Mouse (Mus musculus): ENCODE measurements around the gene Dnajb3.
"Not testable (repeated sequence)": the region's sequence is repeated elsewhere in the genome, so short reads cannot be mapped to it uniquely, and the experiment has no call there.

Dnajb3 gene

GRCm38 (mm10) chr1:88232664-88233380, 27.2 kb upstream of the Dnajb3 start:
- DNase-seq (ENCODE audit: inconsistent age in 2 of 2, low spot score in 1 of 2) = peak in 1 of 2 experiments; percentile 8

DNA sequence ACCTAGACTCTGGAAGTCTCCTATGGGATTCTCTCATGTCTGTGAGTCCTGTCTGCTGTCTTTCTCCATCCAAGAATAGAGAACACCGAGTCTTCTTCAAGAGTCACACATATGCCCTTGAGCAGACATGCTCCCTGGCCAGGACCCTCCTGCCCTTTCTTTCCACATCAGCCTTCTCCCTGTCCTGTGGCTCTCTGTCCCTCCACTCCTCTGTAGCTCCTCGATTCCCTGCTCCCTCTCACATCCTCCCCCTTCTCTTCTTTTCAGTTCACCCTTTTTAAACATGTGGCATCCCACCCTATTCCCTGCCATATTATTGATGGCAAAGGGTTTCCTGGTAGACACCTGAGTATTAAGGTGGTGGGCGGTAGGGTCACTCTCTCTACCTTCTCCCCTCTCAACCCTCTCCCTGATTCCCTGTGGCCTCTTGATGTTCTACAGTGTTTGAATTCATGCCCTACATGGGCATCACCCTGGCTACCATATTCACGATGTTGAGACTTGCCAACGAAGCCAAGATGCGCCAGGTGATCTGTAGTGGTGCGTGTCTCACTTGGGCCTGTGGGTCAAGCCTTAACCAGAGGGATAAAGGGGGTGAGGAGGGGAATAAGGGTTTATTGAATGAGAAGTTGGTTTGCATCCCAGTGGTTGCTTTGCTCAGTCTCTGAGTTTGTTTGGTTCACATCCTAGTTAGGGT, 26.4 kb upstream of the Dnajb3 start:
- DNase-seq (ENCODE audit: inconsistent age in 2 of 2, low spot score in 1 of 2) = peak in 1 of 2 experiments; percentile 7

DNA sequence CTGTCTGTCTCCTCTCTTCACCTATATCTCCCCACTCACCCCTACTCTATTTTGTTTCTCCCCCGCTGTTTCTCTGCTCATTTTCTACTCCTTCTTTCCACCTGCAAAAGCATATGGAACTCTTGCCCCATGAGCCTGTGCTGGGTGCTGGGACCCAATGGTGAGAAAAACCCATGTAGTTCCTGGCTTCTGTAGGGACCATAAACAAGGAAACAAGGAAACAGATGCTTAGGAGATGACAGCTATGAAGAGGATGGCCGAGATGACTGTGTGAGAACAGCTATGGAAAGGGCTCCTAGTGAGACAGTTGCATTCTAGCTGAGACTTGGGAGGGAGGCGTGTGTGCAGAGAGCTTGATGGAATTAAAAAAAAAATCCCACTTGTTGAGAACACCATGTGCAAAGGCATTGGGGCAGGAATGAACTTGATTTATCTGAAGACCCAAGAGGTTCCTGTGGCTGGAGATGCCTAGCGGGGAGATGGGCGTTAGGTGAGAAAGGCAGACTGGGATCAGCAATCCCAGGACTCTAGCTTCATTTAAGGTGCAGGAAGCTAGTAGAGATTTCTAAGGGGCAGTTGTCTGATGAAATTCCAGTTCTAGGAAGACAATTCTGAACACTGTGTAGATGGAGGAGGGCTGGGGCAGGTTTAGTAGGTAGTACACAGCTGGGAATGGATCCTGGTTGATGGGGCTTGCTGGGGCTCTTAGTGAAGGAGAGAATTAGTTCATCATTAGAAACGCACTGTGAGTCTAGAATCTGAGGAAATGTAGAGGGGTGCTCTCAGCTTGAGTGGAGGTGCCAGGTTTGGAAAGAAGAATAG, 25.6 kb upstream of the Dnajb3 start:
- DNase-seq (ENCODE audit: inconsistent age in 2 of 2, low spot score in 1 of 2) = no peak

DNA sequence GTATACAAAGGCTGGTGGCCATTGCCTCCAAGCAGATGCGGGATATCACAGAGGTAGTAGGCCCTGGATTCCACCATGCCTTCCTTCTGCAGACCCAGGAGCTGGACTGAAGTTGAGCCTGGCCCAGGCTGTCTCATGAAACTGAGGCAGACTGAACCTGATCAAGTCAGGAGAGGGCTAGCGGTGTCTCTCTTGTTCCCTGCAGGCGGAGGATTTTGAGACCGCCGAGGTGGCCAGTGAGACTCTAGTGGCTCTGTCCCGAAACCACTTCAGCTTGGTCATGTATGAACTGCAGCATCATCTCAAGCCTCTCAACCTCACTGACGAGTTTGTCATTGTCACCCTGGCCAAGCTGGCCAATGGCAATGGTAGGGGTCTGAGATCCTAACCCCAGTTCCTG, 24.8 kb upstream of the Dnajb3 start:
- DNase-seq (ENCODE audit: inconsistent age in 2 of 2, low spot score in 1 of 2) = no peak

GRCm38 (mm10) chr1:88229986-88230385, 24.4 kb upstream of the Dnajb3 start:
- peak in 1 of 2 experiments; percentile 22 for DNase-seq (ENCODE audit: inconsistent age in 2 of 2, low spot score in 1 of 2)

- DNase-seq (ENCODE audit: inconsistent age in 2 of 2, low spot score in 1 of 2) = no peak
Observed at GRCm38 (mm10) chr1:88229566-88229965, 24.0 kb upstream of the Dnajb3 start.

- DNase-seq (ENCODE audit: inconsistent age in 2 of 2, low spot score in 1 of 2) = peak in 1 of 2 experiments; percentile 19
Observed at GRCm38 (mm10) chr1:88228121-88228520, 22.5 kb upstream of the Dnajb3 start.

GRCm38 (mm10) chr1:88227482-88227881, 21.9 kb upstream of the Dnajb3 start:
- no peak for DNase-seq (ENCODE audit: inconsistent age in 2 of 2, low spot score in 1 of 2)

- DNase-seq (ENCODE audit: inconsistent age in 2 of 2, low spot score in 1 of 2) = peak in 1 of 2 experiments; percentile 21
Observed at GRCm38 (mm10) chr1:88226670-88227379, 21.2 kb upstream of the Dnajb3 start, which contains the start of gene Mroh2a. Gene Mroh2a (plus strand): TSS chr1:88226986.

GRCm38 (mm10) chr1:88225741-88226140, 20.2 kb upstream of the Dnajb3 start:
- DNase-seq (ENCODE audit: inconsistent age in 2 of 2, low spot score in 1 of 2) = no peak

DNA sequence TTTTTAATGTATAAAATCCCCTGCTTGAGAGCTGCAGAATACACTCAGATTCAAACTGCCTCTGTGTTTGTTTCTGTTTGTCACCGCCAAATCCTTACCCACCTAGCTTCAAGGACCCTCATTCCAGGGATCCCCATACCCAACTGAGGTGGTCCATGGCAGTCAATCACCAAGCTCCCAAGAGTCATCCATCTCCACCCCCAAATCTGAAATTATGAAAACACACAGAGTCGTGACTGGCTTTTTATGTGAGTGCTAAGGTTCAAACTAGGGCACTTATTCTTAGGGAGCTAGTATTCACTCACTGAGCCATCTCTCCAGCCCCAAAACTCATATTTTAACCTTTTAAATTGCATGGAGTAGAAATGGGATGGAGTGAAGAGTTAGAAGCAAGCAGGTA, 19.7 kb upstream of the Dnajb3 start:
- not testable (repeated sequence) for DNase-seq (ENCODE audit: inconsistent age in 2 of 2, low spot score in 1 of 2)

DNA sequence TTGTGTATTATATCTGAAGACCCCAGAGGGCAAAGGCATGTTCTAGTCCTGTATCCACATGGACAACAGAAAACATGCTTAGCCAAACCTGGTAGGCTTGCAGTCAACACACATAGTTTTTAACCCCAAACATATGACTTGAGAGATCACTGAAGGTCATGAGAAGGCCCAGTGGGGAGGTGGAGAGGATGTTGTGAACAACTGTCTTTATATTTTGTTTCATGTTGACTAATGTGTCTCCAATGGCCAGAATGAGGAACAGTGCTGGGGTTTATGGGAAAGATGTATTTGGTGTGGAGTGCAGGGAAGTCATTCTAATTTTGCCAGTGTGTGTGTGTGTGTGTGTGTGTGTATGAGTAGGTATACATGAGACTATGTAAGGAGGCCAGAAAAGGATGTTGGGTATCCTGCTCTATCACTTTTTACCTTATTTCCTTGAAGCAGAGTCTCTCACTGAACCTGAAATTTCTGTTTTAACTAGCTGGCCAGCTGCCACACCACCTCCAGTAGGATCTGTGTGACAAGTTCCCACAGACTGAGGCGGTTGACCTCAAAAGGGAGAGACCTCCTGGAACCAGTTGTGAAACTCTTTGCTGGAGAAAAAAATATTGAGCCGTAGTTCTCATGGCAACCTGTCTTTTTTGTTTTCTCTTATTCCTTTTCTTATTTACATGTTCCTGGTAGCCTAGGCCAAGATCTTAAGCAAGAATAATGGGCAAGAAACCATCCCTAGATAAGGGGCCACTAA, 18.6 kb upstream of the Dnajb3 start:
- peak in 1 of 2 experiments; percentile 84 for DNase-seq (ENCODE audit: inconsistent age in 2 of 2, low spot score in 1 of 2)

GRCm38 (mm10) chr1:88223591-88223990, 18.0 kb upstream of the Dnajb3 start:
- DNase-seq (ENCODE audit: inconsistent age in 2 of 2, low spot score in 1 of 2) = no peak

DNA sequence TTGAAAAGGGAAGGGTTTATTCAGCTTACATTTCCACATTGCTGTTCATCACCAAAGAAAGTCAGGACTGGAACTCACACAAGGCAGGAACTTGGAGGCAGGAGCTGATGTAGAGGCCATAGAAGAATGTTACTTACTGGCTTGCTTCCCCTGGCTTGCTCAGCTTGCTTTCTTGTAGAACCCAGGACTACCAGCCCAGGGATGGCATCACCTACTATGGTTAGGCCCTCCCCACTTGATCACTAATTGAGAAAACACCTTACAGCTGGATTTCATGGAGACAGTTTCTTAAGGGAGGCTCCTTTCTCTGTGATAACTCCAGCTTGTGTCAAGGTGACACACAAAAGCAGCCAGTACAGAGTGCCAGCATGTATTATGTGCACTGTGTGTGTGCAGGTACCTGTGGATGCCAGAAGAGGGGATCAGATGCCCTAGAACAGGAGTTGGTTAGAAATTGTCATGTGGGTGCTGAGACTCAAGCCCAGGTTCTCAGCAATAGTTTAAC, 17.5 kb upstream of the Dnajb3 start:
- DNase-seq (ENCODE audit: inconsistent age in 2 of 2, low spot score in 1 of 2) = peak in 1 of 2 experiments; percentile 8

DNA sequence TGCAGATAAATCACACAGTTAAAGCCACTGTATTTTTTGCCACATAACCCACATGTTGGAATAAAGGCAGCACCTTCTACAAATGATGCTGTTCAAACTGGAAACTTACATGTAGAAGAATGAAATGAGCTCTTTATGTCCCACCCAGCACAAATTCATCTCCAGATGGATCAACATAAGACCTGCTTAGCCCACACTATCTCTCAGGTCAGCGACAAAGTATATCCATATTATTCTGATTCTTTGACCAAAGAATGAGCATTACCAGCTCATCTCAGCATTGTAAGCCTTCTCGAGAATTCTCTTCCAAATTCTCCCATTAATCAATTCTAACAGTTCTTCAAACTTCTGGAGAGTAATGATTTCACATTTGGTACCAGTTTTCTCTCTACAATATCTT, 16.6 kb upstream of the Dnajb3 start:
- no peak for DNase-seq (ENCODE audit: inconsistent age in 2 of 2, low spot score in 1 of 2)

DNA sequence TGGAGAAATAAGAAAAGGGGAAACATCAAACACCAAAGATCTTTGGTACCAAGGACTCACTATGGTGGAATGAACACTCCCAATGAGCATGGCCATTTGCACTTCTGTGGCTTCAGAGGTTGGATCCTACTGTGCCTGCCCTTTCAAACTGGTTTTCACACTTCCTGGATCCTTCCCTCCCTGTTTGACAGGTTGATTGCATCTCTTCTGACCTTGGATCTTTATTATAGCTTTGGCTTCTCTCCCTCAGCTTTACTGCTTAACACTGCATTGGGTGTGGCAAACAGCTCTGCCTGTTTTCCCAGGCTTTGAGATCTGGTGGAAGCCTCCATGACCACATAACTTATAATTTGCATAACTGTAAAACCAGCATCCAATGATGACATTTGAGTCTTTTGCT, 14.8 kb upstream of the Dnajb3 start:
- peak in 1 of 2 experiments; percentile 57 for DNase-seq (ENCODE audit: inconsistent age in 2 of 2, low spot score in 1 of 2)

DNA sequence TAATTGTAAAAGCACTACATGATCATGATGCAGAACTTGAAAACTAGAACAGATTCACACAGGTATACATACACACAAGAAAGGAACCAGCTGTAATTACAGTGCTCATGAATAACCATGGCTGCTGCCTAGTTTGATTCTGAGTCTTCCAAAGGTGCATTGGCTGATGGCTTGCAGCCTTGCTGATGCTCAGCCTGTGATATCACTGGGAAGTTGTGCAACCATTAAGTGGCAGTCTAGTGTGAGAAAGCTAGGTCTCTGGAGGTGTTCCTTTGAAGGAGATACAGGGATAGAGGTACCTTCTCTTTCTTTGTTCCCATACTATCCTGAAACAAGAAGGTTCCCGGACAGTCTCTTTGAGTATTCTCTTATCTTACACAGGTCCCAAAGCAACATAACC, 13.5 kb upstream of the Dnajb3 start:
- peak in 1 of 2 experiments; percentile 49 for DNase-seq (ENCODE audit: inconsistent age in 2 of 2, low spot score in 1 of 2)

GRCm38 (mm10) chr1:88218591-88218990, 13.0 kb upstream of the Dnajb3 start:
- DNase-seq (ENCODE audit: inconsistent age in 2 of 2, low spot score in 1 of 2) = no peak

DNA sequence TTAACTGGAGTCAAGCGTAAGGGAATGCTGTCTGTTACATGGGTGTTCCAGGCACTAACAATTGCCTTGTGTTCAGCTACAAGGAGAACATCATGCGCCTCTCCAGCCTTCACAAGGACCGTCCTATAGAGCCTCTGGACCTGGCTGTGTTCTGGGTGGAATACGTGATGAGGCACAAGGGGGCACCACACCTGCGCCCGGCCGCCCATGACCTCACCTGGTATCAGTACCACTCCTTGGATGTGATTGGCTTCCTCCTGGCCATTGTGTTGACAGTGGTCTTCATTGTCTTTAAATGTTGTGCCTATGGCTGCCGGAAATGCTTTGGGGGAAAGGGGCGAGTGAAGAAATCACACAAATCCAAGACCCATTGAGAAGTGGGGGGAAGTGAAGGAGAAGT, 12.5 kb upstream of the Dnajb3 start:
- DNase-seq (ENCODE audit: inconsistent age in 2 of 2, low spot score in 1 of 2) = peak in 1 of 2 experiments; percentile 41

DNA sequence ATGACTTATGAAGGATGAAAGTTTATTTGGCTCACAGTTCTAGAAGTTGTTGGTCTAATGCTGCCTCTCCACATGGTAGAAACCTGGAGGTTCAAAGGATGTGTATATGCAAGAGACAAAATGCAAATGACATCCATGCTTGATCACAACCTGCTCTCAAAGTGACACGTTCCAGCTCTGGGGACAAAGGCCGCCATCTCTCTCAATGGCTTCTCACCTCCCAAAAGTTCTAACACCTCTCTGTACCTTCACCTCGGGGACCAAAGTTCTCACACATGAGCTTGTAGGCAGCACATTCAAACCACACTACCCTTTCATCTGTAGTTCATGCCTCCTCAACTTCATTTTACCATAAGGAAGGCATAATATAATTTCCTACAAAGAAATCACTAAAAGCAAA, 12.0 kb upstream of the Dnajb3 start:
- DNase-seq (ENCODE audit: inconsistent age in 2 of 2, low spot score in 1 of 2) = peak in 1 of 2 experiments; percentile 31

Data from adrenal gland, adult (tissue).